Mouse (Mus musculus) intestine, postnatal 0 days (tissue): Measurements from ENCODE around the gene Rbm33. TPM values are rescaled to one million over a fixed set of nuclear protein-coding genes. Genes with fewer than 3 reads are reported as not detected.

Experiments used
- ATAC-seq: fragments of 200-750 bp; cut with Nextera tagmentation; 2 replicates; pipeline ENCODE4 v1.8.0; 2017; ENCODE audit warnings: mild to moderate bottlenecking, moderate TSS enrichment, moderate library complexity
- H3K27ac ChIP-seq: fragments of 300-500 bp; sonication (generic); 2 replicates; pipeline ENCODE4 v1.5.1; 2014; ENCODE audit warnings: mild to moderate bottlenecking, low read depth, low read length, moderate library complexity
- H3K27me3 ChIP-seq: fragments of 300-500 bp; sonication (generic); replicated peaks from 2 replicates; pipeline ENCODE4 v1.6.1; 2014; ENCODE audit warnings: low read length, mixed read lengths; ENCODE audit not compliant: control insufficient read depth, insufficient read depth
- H3K36me3 ChIP-seq: fragments of 300-500 bp; sonication (generic); 2 replicates; pipeline ENCODE4 v1.6.1; 2014; ENCODE audit warnings: mild to moderate bottlenecking, moderate library complexity; ENCODE audit not compliant: control insufficient read depth, insufficient read depth
- H3K4me1 ChIP-seq: fragments of 300-500 bp; sonication (generic); replicated peaks from 2 replicates; pipeline ENCODE4 v1.6.1; 2014; ENCODE audit warnings: antibody characterized with exemption, low read length, mixed read lengths; ENCODE audit not compliant: control insufficient read depth, insufficient read depth
- H3K4me2 ChIP-seq: fragments of 300-500 bp; sonication (generic); replicated peaks from 2 replicates; pipeline ENCODE4 v1.6.1; 2014; ENCODE audit warnings: low read depth, mild to moderate bottlenecking, moderate library complexity
- H3K4me3 ChIP-seq: fragments of 300-500 bp; sonication (generic); 2 replicates; pipeline ENCODE4 v1.5.1; 2014; ENCODE audit warnings: low read depth, low read length
- H3K9ac ChIP-seq: fragments of 300-500 bp; sonication (generic); 2 replicates; pipeline ENCODE4 v1.6.1; 2014; ENCODE audit warnings: mild to moderate bottlenecking, low read depth, low read length
- H3K9me3 ChIP-seq: fragments of 300-500 bp; sonication (generic); 2 replicates; pipeline ENCODE4 v1.6.1; 2016; ENCODE audit warnings: mixed run types; ENCODE audit not compliant: control insufficient read depth
- CTCF ChIP-seq: sonication (generic); IDR thresholded peaks from 2 replicates; pipeline ENCODE4 v1.5.1; 2016; ENCODE audit warnings: low read depth, mild to moderate bottlenecking, control low read depth, antibody characterized with exemption, moderate library complexity
- WGBS: fragments of 180-500 bp; shearing (Covaris S2); extraction: QIAGEN DNeasy Blood & Tissue Kit; methylation state at CpG from one replicate; pipeline ENCODE4 v1.1.7; 2014; 5-methylcytosine and 5-hydroxymethylcytosine counted together
- polyA plus RNA-seq: library from polyadenylated mRNA; unstranded; fragments of >200 nt; fragmentation: Nextera tagmentation; extraction: Ambion mirVana; gene quantifications from 2 replicates; pipeline ENCODE4 v1.2.1, GENCODE M21; 2015

Rbm33 gene
- polyA plus RNA-seq, 1 experiment from 2014 or later, result 7.1 TPM

DNA sequence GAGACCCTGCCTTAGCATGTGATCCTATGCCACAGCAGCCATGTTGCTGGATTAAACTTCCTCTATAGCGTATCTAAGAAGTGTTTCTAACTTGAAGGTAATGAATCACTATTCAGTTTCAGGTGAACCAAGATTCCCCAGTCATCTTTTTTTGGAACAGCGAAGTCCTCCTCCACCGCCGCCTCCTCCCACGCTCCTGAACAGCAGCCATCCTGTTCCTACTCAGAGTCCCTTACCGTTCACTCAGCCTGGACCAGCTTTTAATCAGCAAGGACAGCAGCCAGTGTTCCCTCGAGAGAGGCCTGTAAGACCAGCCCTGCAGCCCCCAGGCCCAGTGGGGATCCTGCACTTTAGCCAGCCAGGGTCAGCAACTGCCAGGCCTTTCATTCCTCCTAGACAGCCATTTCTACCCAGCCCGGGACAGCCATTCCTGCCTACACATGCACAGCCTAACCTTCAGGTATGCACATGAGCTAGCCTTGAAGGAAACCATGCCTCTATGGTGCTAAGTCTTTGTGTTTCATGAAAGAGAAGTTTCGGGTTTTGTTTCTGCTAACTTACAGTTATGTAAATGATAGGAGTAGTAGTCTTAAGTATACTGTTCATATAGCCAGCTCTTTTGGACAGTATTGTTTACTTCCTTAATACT is 70.7 kb downstream of the Rbm33 start:
- Histone ChIP-seq H3K36me3 (peaks cover 48% of the 10 kb centered on the region), H3K27me3 (no peaks in the 10 kb centered on the region), H3K9me3 (no peaks in the 10 kb centered on the region), H3K4me2 (no peak overlapping the region), H3K27ac (no peak overlapping the region), H3K4me3 (no peak overlapping the region), H3K9ac (no peak overlapping the region), H3K4me1 (no peaks in the 10 kb centered on the region)
- 0 out of 2 replicates have a peak, but pooled peaks have one; percentile 13 for ATAC-seq
- WGBS, result 88% methylated on average over 9 of the region's 9 CpGs
- no peak for TF ChIP-seq CTCF

DNA sequence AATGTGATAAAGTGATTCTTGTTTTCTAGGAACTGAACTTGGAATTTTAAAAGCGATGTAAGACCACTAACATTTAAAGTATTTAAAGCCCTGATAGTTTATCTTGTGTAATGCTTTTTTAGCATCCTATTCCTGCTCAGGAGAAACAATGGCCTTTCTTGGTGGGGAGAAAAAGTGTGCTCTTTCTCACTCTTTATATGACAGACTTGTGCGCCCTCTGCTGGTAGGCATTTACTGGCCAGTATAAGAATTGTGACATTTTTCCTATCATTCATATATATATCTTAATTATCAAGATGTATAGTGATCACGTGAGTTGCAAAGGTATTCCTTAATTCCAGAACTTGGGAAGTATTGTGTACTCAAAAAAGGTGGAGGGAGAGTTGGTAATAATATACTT is 71.3 kb downstream of the Rbm33 start:
- H3K4me1 ChIP-seq, result no peaks in the 10 kb centered on the region
- H3K9ac ChIP-seq, result no peak overlapping the region
- no peak overlapping the region for H3K4me2 ChIP-seq
- H3K36me3 ChIP-seq, result peaks cover 49% of the 10 kb centered on the region
- H3K9me3 ChIP-seq, result no peaks in the 10 kb centered on the region
- 46% methylated on average over 3 of the region's 3 CpGs for WGBS
- H3K4me3 ChIP-seq, result no peak overlapping the region
- no peaks in the 10 kb centered on the region for H3K27me3 ChIP-seq
- H3K27ac ChIP-seq, result no peak overlapping the region
- ATAC-seq, result no peak
- peak; percentile 82 for TF ChIP-seq CTCF

DNA sequence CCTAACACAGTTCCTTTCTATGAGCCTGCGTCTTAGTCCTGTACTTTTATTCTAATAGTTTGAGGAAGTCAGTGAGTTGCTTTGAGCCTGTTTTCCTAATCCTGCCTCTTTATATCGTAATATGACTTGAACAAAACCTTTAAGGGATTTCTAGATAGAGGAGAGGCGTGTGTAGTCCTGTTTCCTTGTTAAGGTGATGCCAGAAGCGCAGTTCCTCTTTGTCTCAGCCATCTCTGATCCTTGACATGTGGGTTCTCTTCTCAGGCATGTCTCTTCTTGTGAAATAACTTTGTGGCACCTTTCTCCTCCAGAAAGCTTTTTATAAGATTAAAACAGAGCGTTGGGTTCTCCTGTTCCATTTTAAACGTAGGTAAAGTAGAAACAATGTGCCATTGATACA is 73.3 kb downstream of the Rbm33 start:
- H3K27me3 ChIP-seq, result no peaks in the 10 kb centered on the region
- no peak overlapping the region for H3K4me3 ChIP-seq
- H3K9me3 ChIP-seq, result no peaks in the 10 kb centered on the region
- H3K27ac ChIP-seq, result 0 out of 2 replicates have a peak overlapping the region, but pooled peaks have one; percentile 2
- no peak overlapping the region for H3K9ac ChIP-seq
- 95% methylated on average over 6 of the region's 6 CpGs for WGBS
- ATAC-seq, result no peak
- H3K4me1 ChIP-seq, result no peaks in the 10 kb centered on the region
- H3K36me3 ChIP-seq, result peaks cover 62% of the 10 kb centered on the region
- no peak overlapping the region for H3K4me2 ChIP-seq
- TF ChIP-seq CTCF, result no peak

DNA sequence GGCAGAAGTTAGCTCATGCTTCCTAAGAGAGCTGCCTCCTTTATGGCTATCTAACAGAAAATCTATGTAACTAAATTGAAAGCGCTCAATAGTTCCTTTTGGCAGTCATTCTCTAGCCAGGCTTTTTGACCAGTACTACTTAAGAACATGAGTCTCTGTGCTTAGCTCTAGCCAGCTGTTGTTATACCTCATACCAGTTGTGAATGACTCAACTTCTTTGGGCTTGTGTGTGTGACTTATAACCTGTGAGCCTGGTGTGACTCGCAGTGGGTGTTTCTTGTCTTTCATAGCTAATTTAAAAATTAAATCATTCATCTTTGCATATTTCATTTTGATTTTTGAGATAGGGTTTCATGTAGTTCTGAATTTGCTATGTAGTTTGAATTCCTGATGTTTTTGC is 80.4 kb downstream of the Rbm33 start:
- H3K9ac ChIP-seq, result no peak overlapping the region
- H3K9me3 ChIP-seq, result no peaks in the 10 kb centered on the region
- no peak overlapping the region for H3K27ac ChIP-seq
- no peak overlapping the region for H3K4me2 ChIP-seq
- H3K36me3 ChIP-seq, result peaks cover 31% of the 10 kb centered on the region
- no peak overlapping the region for H3K4me3 ChIP-seq
- H3K4me1 ChIP-seq, result peaks cover 14% of the 10 kb centered on the region; the same call in 1 of the 2 replicates
- no peaks in the 10 kb centered on the region for H3K27me3 ChIP-seq
- no peak for TF ChIP-seq CTCF
- WGBS, result 88% methylated on average over 2 of the region's 2 CpGs
- ATAC-seq, result no peak

DNA sequence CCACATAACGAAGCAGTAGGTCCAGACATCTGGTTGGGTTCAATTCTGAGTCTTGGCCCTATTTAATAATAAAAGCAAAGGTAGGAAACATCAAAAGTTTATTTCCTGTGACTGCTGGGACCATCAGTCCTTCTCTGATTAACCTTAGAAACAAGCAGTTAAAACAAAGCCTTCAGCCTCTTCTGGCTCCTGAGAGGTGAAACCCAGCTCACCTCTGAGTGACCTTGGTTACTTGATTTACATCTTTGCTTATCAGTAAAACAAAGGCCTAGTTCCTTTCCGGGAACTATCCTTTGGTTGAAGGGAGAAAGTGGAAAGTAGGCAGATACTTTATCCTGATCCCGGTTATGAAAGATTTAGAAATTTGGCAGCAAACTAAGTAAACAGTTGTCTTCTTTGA is 81.8 kb downstream of the Rbm33 start:
- Histone ChIP-seq H3K36me3 (peaks cover 26% of the 10 kb centered on the region), H3K4me1 (peaks cover 20% of the 10 kb centered on the region), H3K27me3 (no peaks in the 10 kb centered on the region), H3K9ac (no peak overlapping the region), H3K4me2 (no peak overlapping the region), H3K4me3 (no peak overlapping the region), H3K27ac (peak overlapping the region; percentile 10; the same call in 1 of the 2 replicates), H3K9me3 (no peaks in the 10 kb centered on the region)
- no peak for ATAC-seq
- no peak for TF ChIP-seq CTCF
- 21% methylated on average over 3 of the region's 3 CpGs for WGBS

DNA sequence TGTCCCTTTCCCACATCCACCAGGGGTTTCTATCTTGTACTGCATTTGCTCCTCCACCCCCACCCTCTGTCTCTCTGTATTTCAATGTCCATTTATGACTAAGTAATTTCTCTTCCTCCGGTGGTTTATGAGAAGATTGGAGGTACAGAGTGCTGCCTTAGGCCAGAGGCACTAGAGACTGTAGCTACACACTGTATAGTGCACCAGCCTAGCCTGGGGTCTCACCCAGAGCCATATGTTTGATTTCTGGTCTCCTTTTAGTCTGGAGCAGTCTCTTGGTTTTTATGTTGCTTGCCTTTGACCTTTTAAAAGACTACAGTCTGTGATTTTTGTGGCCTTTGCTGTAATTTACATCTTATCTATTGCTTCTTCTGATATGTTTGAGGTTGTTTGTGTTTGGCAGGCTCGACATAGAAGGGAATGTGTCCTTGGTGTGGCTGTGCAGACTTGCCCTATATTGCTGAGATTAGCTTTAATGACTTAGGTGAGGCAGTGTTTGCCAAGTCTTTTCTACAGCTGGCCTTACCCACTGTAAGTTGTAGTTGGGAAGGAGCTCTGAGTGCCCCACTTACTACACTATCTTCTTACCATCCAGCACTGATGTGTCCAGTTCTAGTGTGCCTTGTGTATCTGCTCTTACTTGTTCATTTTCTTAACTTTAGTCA is 82.7 kb downstream of the Rbm33 start:
- ATAC-seq, result peak; percentile 84

More for the DNA sequence above, 82.7 kb downstream of the Rbm33 start:
- 40% methylated on average over 2 of the region's 2 CpGs for WGBS
- no peak overlapping the region for H3K9ac ChIP-seq
- H3K9me3 ChIP-seq, result no peaks in the 10 kb centered on the region
- no peak overlapping the region; the same call in 1 of the 2 replicates for H3K4me2 ChIP-seq
- H3K4me3 ChIP-seq, result no peak overlapping the region
- H3K4me1 ChIP-seq, result peaks cover 20% of the 10 kb centered on the region
- H3K27me3 ChIP-seq, result no peaks in the 10 kb centered on the region
- H3K36me3 ChIP-seq, result peaks cover 18% of the 10 kb centered on the region
- peak overlapping the region; percentile 10 for H3K27ac ChIP-seq
- TF ChIP-seq CTCF, result no peak
